Mouse (Mus musculus) stomach, embryonic 15.5 days (tissue): Measurements from ENCODE around the gene Kank3. TPM values are rescaled to one million over a fixed set of nuclear protein-coding genes. Genes with fewer than 3 reads are reported as not detected.
"Not testable (repeated sequence)": the region's sequence is repeated elsewhere in the genome, so short reads cannot be mapped to it uniquely, and the experiment has no call there.

Experiments
- ATAC-seq: fragments of 200-750 bp; cut with Nextera tagmentation; 2 replicates; pipeline ENCODE4 v1.8.0; 2017; ENCODE audit warnings: low read depth, moderate number of reproducible peaks, moderate TSS enrichment; ENCODE audit not compliant: insufficient read depth, low FRiP score
- H3K27ac ChIP-seq: fragments of 300-500 bp; sonication (generic); 2 replicates; pipeline ENCODE4 v1.5.1; 2015; ENCODE audit warnings: mild to moderate bottlenecking, inconsistent platforms
- H3K27me3 ChIP-seq: fragments of 300-500 bp; sonication (generic); replicated peaks from 2 replicates; pipeline ENCODE4 v1.6.1; 2015; ENCODE audit warnings: inconsistent platforms
- H3K36me3 ChIP-seq: fragments of 300-500 bp; sonication (generic); 2 replicates; pipeline ENCODE4 v1.6.1; 2015; ENCODE audit warnings: inconsistent platforms
- H3K4me1 ChIP-seq: fragments of 300-500 bp; sonication (generic); 2 replicates; pipeline ENCODE4 v1.6.1; 2015; ENCODE audit warnings: inconsistent platforms
- H3K4me2 ChIP-seq: fragments of 300-500 bp; sonication (generic); 2 replicates; pipeline ENCODE4 v1.6.1; 2015; ENCODE audit warnings: mild to moderate bottlenecking, inconsistent platforms
- H3K4me3 ChIP-seq: fragments of 300-500 bp; sonication (generic); replicated peaks from 2 replicates; pipeline ENCODE4 v1.5.1; 2015; ENCODE audit warnings: inconsistent platforms
- H3K9ac ChIP-seq: fragments of 300-500 bp; sonication (generic); 2 replicates; pipeline ENCODE4 v1.6.1; 2015; ENCODE audit warnings: inconsistent platforms
- H3K9me3 ChIP-seq: fragments of 300-500 bp; sonication (generic); 2 replicates; pipeline ENCODE4 v1.6.1; 2016; ENCODE audit warnings: inconsistent platforms
- WGBS: fragments of 180-500 bp; shearing (Covaris S2); methylation state at CpG from one replicate; pipeline ENCODE4 v1.1.7; 2015; 5-methylcytosine and 5-hydroxymethylcytosine counted together
- polyA plus RNA-seq: library from polyadenylated mRNA; unstranded; fragments of >200 nt; fragmentation: Nextera tagmentation; extraction: Ambion mirVana; gene quantifications from 2 replicates; pipeline ENCODE4 v1.2.1, GENCODE M21; 2015

The Kank3 gene
- polyA plus RNA-seq, 1 experiment from 2014 or later = 31.5 TPM

DNA sequence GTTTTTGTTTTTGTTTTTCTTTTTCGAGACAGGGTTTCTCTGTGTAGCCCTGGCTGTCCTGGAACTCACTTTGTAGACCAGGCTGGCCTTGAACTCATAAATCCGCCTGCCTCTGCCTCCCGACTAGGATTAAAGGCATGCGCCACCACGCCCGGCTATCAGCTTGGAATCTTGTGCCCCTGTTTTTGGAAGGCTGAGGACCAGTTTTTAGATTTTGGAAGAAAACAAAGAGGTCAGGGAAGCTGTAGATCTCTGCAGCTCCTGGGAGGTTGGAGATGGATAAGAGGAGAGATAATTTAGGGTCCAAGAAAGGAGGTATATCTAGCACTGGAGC is 14.6 kb downstream of the Kank3 start:
- 2% methylated on average over 6 of the region's 6 CpGs for WGBS

GRCm38 (mm10) chr17:33825462-33825861 is 15.1 kb downstream of the Kank3 start:
- H3K27ac ChIP-seq = no peak overlapping the region
- peak overlapping the region; percentile 70 for H3K4me3 ChIP-seq
- WGBS = 84% methylated on average over 8 of the region's 8 CpGs
- H3K36me3 ChIP-seq = peaks cover 38% of the 10 kb centered on the region
- H3K4me2 ChIP-seq = peak overlapping the region; percentile 71
- H3K9me3 ChIP-seq = no peaks in the 10 kb centered on the region
- H3K27me3 ChIP-seq = no peaks in the 10 kb centered on the region
- H3K4me1 ChIP-seq = peaks cover 27% of the 10 kb centered on the region
- no peak for ATAC-seq
- H3K9ac ChIP-seq = peak overlapping the region; percentile 62; the same call in 1 of the 2 replicates

More for the DNA sequence above, 14.6 kb downstream of the Kank3 start:
- H3K9me3 ChIP-seq, ATAC-seq, H3K27me3 ChIP-seq: not testable (repeated sequence)
- H3K9ac ChIP-seq = peak overlapping the region; percentile 62
- peaks cover 38% of the 10 kb centered on the region for H3K36me3 ChIP-seq
- peaks cover 27% of the 10 kb centered on the region for H3K4me1 ChIP-seq
- peak overlapping the region; percentile 70 for H3K4me3 ChIP-seq
- H3K27ac ChIP-seq = peak overlapping the region; percentile 84; the same call in 1 of the 2 replicates
- peak overlapping the region; percentile 71 for H3K4me2 ChIP-seq

GRCm38 (mm10) chr17:33826850-33827249 is 16.5 kb downstream of the Kank3 start:
- Histone ChIP-seq H3K36me3 (peaks cover 33% of the 10 kb centered on the region), H3K27me3 (no peaks in the 10 kb centered on the region), H3K4me3 (no peak overlapping the region), H3K9me3 (no peaks in the 10 kb centered on the region), H3K4me1 (peaks cover 27% of the 10 kb centered on the region), H3K9ac (no peak overlapping the region), H3K27ac (no peak overlapping the region), H3K4me2 (no peak overlapping the region)
- WGBS = under 1% methylated on average over 3 of the region's 3 CpGs
- no peak for ATAC-seq

GRCm38 (mm10) chr17:33828892-33829291 is 18.6 kb downstream of the Kank3 start:
- WGBS = 51% methylated on average over 2 of the region's 2 CpGs
- Histone ChIP-seq H3K4me3 (no peak overlapping the region), H3K36me3 (peaks cover 34% of the 10 kb centered on the region), H3K4me2 (no peak overlapping the region), H3K4me1 (peaks cover 9% of the 10 kb centered on the region), H3K9me3 (no peaks in the 10 kb centered on the region), H3K9ac (no peak overlapping the region), H3K27ac (0 out of 2 replicates have a peak overlapping the region, but pooled peaks have one; percentile 23), H3K27me3 (no peaks in the 10 kb centered on the region)
- ATAC-seq = peak; percentile 33; the same call in 1 of the 2 replicates

DNA sequence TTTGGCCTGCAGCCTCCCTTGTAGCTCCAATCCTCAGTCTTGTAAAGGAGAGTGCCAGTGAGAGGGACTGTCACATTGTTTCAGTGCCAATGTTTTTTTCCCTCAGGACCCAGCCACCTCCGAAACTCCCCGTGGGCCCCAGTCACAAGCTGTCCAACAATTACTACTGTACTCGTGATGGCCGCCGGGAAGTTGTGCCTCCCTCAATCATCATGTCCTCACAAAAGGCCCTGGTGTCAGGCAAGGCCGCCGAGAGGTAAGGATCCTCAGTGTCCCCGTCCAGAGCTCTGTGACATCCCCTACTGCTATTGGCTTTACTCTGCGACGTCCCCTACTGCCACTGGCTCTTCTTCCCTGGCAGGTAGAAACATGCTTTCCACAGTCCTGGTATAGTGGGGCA is 19.2 kb downstream of the Kank3 start:
- Histone ChIP-seq H3K4me2 (no peak overlapping the region), H3K9me3 (no peaks in the 10 kb centered on the region), H3K27ac (0 out of 2 replicates have a peak overlapping the region, but pooled peaks have one; percentile 23), H3K36me3 (peaks cover 34% of the 10 kb centered on the region), H3K4me3 (no peak overlapping the region), H3K4me1 (peaks cover 9% of the 10 kb centered on the region), H3K9ac (no peak overlapping the region), H3K27me3 (no peaks in the 10 kb centered on the region)
- 91% methylated on average over 10 of the region's 10 CpGs for WGBS
- ATAC-seq = no peak

- H3K4me2 ChIP-seq = peak within 1 kb of the TSS; percentile 83
- peaks cover 9% of the 10 kb centered on the region; the same call in 1 of the 2 replicates for H3K4me1 ChIP-seq
- peak within 1 kb of the TSS; percentile 67 for H3K27ac ChIP-seq
- no peaks in the 10 kb centered on the region for H3K27me3 ChIP-seq
- H3K4me3 ChIP-seq = peak within 1 kb of the TSS; percentile 90
- peaks cover 6% of the 10 kb centered on the region for H3K36me3 ChIP-seq
- peak within 1 kb of the TSS; percentile 35; the same call in 1 of the 2 replicates for H3K9ac ChIP-seq
- no peaks in the 10 kb centered on the region for H3K9me3 ChIP-seq
- under 1% methylated on average over 45 of the region's 45 CpGs for WGBS
- ATAC-seq = peak; percentile 89
These were observed 32.9 kb downstream of the Kank3 start, which contains the start of gene Cd320 for GRCm38 (mm10) chr17:33842966-33843795. Gene Cd320 (plus strand): TSS chr17:33843091.

- Histone ChIP-seq H3K4me2 (peak overlapping the region; percentile 14; the same call in 1 of the 2 replicates), H3K27me3 (no peaks in the 10 kb centered on the region), H3K36me3 (0 out of 2 replicates have a peak, but pooled peaks cover 5% of the 10 kb centered on the region), H3K4me1 (peaks cover 9% of the 10 kb centered on the region; the same call in 1 of the 2 replicates), H3K9ac (no peak overlapping the region), H3K4me3 (no peak overlapping the region), H3K9me3 (no peaks in the 10 kb centered on the region), H3K27ac (no peak overlapping the region)
- WGBS = 79% methylated on average over 1 of the region's 1 CpGs
- ATAC-seq = no peak
These were observed 33.9 kb downstream of the Kank3 start for GRCm38 (mm10) chr17:33844196-33844595.

DNA sequence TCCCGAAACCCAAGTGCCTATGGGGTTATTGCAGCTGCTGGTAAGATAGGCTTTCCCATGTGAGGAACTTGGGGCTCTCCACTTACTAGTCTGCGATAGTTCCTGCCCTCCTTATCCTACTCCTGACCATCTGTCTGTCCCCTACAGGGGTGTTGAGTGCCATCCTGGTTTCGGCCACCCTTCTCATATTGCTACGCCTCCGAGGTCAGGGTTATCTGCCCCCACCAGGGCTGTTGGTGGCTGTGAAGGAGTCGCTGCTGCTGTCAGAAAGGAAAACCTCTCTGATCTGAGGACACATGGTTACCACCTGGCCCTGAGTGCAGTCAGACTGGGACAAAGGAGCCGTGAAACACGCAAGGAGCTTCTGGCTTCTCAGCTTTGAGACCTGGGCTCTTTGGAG is 37.8 kb downstream of the Kank3 start:
- Histone ChIP-seq H3K9ac (no peak overlapping the region), H3K4me3 (no peak overlapping the region), H3K4me2 (no peak overlapping the region), H3K27me3 (no peaks in the 10 kb centered on the region), H3K36me3 (0 out of 2 replicates have a peak, but pooled peaks cover 5% of the 10 kb centered on the region), H3K9me3 (no peaks in the 10 kb centered on the region), H3K27ac (no peak overlapping the region), H3K4me1 (peaks cover 9% of the 10 kb centered on the region; the same call in 1 of the 2 replicates)
- ATAC-seq = no peak
- 88% methylated on average over 8 of the region's 8 CpGs for WGBS

GRCm38 (mm10) chr17:33851331-33851730 is 41.0 kb downstream of the Kank3 start:
- WGBS = 43% methylated on average over 1 of the region's 1 CpGs
- Histone ChIP-seq H3K4me3 (no peak overlapping the region), H3K9ac (no peak overlapping the region), H3K4me2 (no peak overlapping the region), H3K36me3 (0 out of 2 replicates have a peak, but pooled peaks cover 5% of the 10 kb centered on the region), H3K27ac (no peak overlapping the region), H3K9me3 (no peaks in the 10 kb centered on the region), H3K27me3 (no peaks in the 10 kb centered on the region), H3K4me1 (no peaks in the 10 kb centered on the region)
- 0 out of 2 replicates have a peak, but pooled peaks have one; percentile 53 for ATAC-seq

DNA sequence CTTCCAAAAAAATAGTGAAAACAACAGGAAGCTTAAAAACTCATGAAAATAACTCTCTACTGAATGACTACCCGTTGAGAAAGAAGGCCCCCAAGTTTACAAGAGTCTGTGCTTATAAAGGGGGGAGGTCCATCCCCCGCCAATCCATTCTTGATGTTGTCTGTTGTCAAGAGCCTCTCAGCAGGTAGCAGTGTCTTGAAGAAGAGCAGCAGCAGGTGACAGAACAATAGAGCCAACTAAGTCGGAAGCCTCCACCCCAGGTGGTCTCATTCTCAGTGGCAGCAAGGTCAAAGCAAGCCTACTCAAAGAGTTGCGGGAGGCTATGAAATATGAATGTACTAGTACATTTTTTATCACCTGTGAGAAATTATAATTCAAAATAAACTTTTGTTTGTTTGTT is 47.5 kb downstream of the Kank3 start:
- no peak for ATAC-seq
- Histone ChIP-seq H3K9ac (no peak overlapping the region), H3K36me3 (no peaks in the 10 kb centered on the region), H3K4me1 (no peaks in the 10 kb centered on the region), H3K27me3 (no peaks in the 10 kb centered on the region), H3K27ac (no peak overlapping the region), H3K4me2 (no peak overlapping the region), H3K9me3 (no peaks in the 10 kb centered on the region), H3K4me3 (no peak overlapping the region)
- 82% methylated on average over 4 of the region's 4 CpGs for WGBS

DNA sequence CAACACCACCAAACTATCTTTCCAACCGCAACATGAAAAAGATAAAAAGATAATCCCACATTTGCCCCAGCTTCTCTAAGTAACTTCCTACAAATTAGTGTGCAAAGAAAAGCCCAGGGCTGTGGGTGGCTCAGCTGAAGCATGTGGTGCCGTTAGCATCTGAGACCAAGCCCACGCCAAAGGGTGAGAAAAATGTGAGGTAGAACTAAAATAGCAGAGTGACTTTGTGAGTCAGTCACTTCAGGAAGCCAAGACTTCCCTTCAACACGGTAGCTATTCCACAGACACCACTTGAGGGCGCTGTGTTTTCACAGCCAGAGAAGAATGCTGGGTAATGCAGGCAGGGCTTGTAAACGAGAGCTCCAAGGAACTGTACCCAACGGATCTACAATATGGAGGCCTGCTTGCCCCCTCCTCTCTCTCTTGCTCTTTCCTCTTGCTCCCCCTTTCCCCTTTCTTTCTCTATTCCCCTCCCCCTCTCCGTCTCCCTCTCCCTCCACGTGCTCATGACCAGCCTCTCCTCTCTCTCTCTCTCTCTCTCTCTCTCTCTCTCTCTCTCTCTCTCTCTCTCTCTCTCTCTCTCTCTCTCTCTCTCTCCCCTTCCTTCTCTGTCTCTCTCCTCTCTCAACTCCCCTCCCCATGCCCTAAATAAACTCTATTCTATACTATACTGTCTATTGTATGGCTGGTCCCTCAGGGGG is 55.2 kb downstream of the Kank3 start:
- Histone ChIP-seq H3K27ac (no peak overlapping the region), H3K9me3 (no peaks in the 10 kb centered on the region), H3K4me2 (no peak overlapping the region), H3K4me1 (no peaks in the 10 kb centered on the region), H3K27me3 (no peaks in the 10 kb centered on the region), H3K36me3 (no peaks in the 10 kb centered on the region), H3K4me3 (no peak overlapping the region), H3K9ac (no peak overlapping the region)
- ATAC-seq = no peak
- 36% methylated on average over 8 of the region's 9 CpGs for WGBS
